Mouse (Mus musculus) forebrain, postnatal 0 days (tissue): ENCODE data around the gene Gnao1. TPM values are rescaled to one million over a fixed set of nuclear protein-coding genes. Genes with fewer than 3 reads are reported as not detected.

Experiments
- ATAC-seq: fragments of 200-750 bp; cut with Nextera tagmentation; 2 replicates; pipeline ENCODE4 v1.8.0; 2017; ENCODE audit warnings: mild to moderate bottlenecking, moderate library complexity
- DNase-seq: peaks from one replicate; pipeline ENCODE4 v3.0.0-alpha.2; 2015
- H3K27ac ChIP-seq: fragments of 300-500 bp; sonication (generic); 2 replicates; pipeline ENCODE4 v1.5.1; 2014; ENCODE audit warnings: low read depth, mild to moderate bottlenecking, antibody characterized with exemption, low read length, moderate library complexity, mixed read lengths
- H3K27me3 ChIP-seq: fragments of 300-500 bp; sonication (generic); 2 replicates; pipeline ENCODE4 v1.6.1; 2014; ENCODE audit warnings: mild to moderate bottlenecking, low read length, mixed read lengths; ENCODE audit not compliant: insufficient read depth
- H3K36me3 ChIP-seq: fragments of 300-500 bp; sonication (generic); 2 replicates; pipeline ENCODE4 v1.6.1; 2014; ENCODE audit warnings: mild to moderate bottlenecking, moderate library complexity; ENCODE audit not compliant: insufficient read depth
- H3K4me1 ChIP-seq: fragments of 300-500 bp; sonication (generic); 2 replicates; pipeline ENCODE4 v1.6.1; 2014; ENCODE audit warnings: antibody characterized with exemption; ENCODE audit not compliant: insufficient read depth
- H3K4me2 ChIP-seq: fragments of 300-500 bp; sonication (generic); 2 replicates; pipeline ENCODE4 v1.6.1; 2014; ENCODE audit warnings: low read depth, mild to moderate bottlenecking, moderate library complexity
- H3K4me3 ChIP-seq: fragments of 300-500 bp; sonication (generic); 2 replicates; pipeline ENCODE4 v1.5.1; 2014; ENCODE audit warnings: low read depth, low read length, mixed read lengths
- H3K9ac ChIP-seq: fragments of 300-500 bp; sonication (generic); 2 replicates; pipeline ENCODE4 v1.6.1; 2014; ENCODE audit warnings: mild to moderate bottlenecking
- H3K9me3 ChIP-seq: fragments of 300-500 bp; sonication (generic); 2 replicates; pipeline ENCODE4 v1.6.1; 2016; ENCODE audit warnings: low read length
- CTCF ChIP-seq: sonication (generic); IDR thresholded peaks from 2 replicates; pipeline ENCODE4 v1.5.1; 2016; ENCODE audit warnings: antibody characterized with exemption, control low read depth, low read depth
- WGBS: fragments of 180-500 bp; shearing (Covaris S2); extraction: QIAGEN DNeasy Blood & Tissue Kit; methylation state at CpG from one replicate; pipeline ENCODE4 v1.1.7; 2014; 5-methylcytosine and 5-hydroxymethylcytosine counted together
- polyA plus RNA-seq: library from polyadenylated mRNA; unstranded; fragments of >200 nt; fragmentation: Nextera tagmentation; extraction: Ambion mirVana; gene quantifications from 2 replicates; pipeline ENCODE4 v1.2.1, GENCODE M21; 2015
- total RNA-seq: library from RNA; depleted of rRNA; stranded (reverse); fragments of >200 nt; gene quantifications from 2 replicates; pipeline ENCODE4 v1.2.3, GENCODE M21; 2014

Gnao1 gene
- total and polyA plus RNA-seq, 2 experiments from 2014 or later: 301 to 314 TPM

- Histone ChIP-seq H3K27ac (no peak overlapping the region), H3K4me3 (no peak overlapping the region), H3K4me2 (no peak overlapping the region), H3K9me3 (no peaks in the 10 kb centered on the region), H3K4me1 (no peaks in the 10 kb centered on the region), H3K36me3 (no peaks in the 10 kb centered on the region), H3K27me3 (no peaks in the 10 kb centered on the region), H3K9ac (no peak overlapping the region)
- no peak for TF ChIP-seq CTCF
- 83% methylated on average over 7 of the region's 7 CpGs for WGBS
- no peak for DNase-seq
- ATAC-seq: no peak
Observed at GRCm38 (mm10) chr8:93879966-93880365, 70.2 kb downstream of the Gnao1 start.

- Histone ChIP-seq H3K9ac (no peak overlapping the region), H3K4me1 (no peaks in the 10 kb centered on the region), H3K36me3 (no peaks in the 10 kb centered on the region), H3K27ac (no peak overlapping the region), H3K4me3 (no peak overlapping the region), H3K27me3 (no peaks in the 10 kb centered on the region), H3K9me3 (no peaks in the 10 kb centered on the region), H3K4me2 (no peak overlapping the region)
- DNase-seq (no peak), ATAC-seq (no peak)
- no peak for TF ChIP-seq CTCF
- 94% methylated on average over 6 of the region's 6 CpGs for WGBS
Observed at GRCm38 (mm10) chr8:93881381-93881780, 71.6 kb downstream of the Gnao1 start.

GRCm38 (mm10) chr8:93883241-93883640 lies 73.5 kb downstream of the Gnao1 start:
- DNase-seq (no peak), ATAC-seq (no peak)
- no peak overlapping the region for H3K4me3 ChIP-seq
- H3K9me3 ChIP-seq: no peaks in the 10 kb centered on the region
- no peaks in the 10 kb centered on the region for H3K27me3 ChIP-seq
- H3K36me3 ChIP-seq: 0 out of 2 replicates have a peak, but pooled peaks cover 3% of the 10 kb centered on the region
- TF ChIP-seq CTCF: no peak
- no peaks in the 10 kb centered on the region for H3K4me1 ChIP-seq
- no peak overlapping the region for H3K4me2 ChIP-seq
- no peak overlapping the region for H3K9ac ChIP-seq
- no peak overlapping the region for H3K27ac ChIP-seq

GRCm38 (mm10) chr8:93883771-93884170 lies 74.0 kb downstream of the Gnao1 start:
- Histone ChIP-seq H3K9me3 (no peaks in the 10 kb centered on the region), H3K9ac (no peak overlapping the region), H3K4me1 (no peaks in the 10 kb centered on the region), H3K4me3 (no peak overlapping the region), H3K27me3 (no peaks in the 10 kb centered on the region), H3K27ac (no peak overlapping the region), H3K4me2 (no peak overlapping the region), H3K36me3 (0 out of 2 replicates have a peak, but pooled peaks cover 3% of the 10 kb centered on the region)
- TF ChIP-seq CTCF: no peak
- ATAC-seq (no peak), DNase-seq (no peak)
- 86% methylated on average over 4 of the region's 4 CpGs for WGBS

- 83% methylated on average over 7 of the region's 7 CpGs for WGBS
- ATAC-seq: no peak
- no peaks in the 10 kb centered on the region for H3K9me3 ChIP-seq
- TF ChIP-seq CTCF: no peak
- DNase-seq: no peak
- H3K4me3 ChIP-seq: no peak overlapping the region
- H3K27me3 ChIP-seq: no peaks in the 10 kb centered on the region
- no peak overlapping the region for H3K4me2 ChIP-seq
- H3K4me1 ChIP-seq: no peaks in the 10 kb centered on the region
- H3K9ac ChIP-seq: no peak overlapping the region
- no peak overlapping the region for H3K27ac ChIP-seq
- H3K36me3 ChIP-seq: 0 out of 2 replicates have a peak, but pooled peaks cover 3% of the 10 kb centered on the region
Observed at GRCm38 (mm10) chr8:93884316-93884715, 74.5 kb downstream of the Gnao1 start.

GRCm38 (mm10) chr8:93886181-93886580 lies 76.4 kb downstream of the Gnao1 start:
- H3K36me3 ChIP-seq: 0 out of 2 replicates have a peak, but pooled peaks cover 3% of the 10 kb centered on the region
- no peaks in the 10 kb centered on the region for H3K4me1 ChIP-seq
- TF ChIP-seq CTCF: no peak
- H3K27ac ChIP-seq: no peak overlapping the region
- WGBS: 94% methylated on average over 5 of the region's 5 CpGs
- no peak overlapping the region for H3K4me2 ChIP-seq
- H3K9me3 ChIP-seq: no peaks in the 10 kb centered on the region
- H3K27me3 ChIP-seq: no peaks in the 10 kb centered on the region
- no peak for DNase-seq
- no peak overlapping the region for H3K4me3 ChIP-seq
- no peak for ATAC-seq
- no peak overlapping the region for H3K9ac ChIP-seq

GRCm38 (mm10) chr8:93888150-93888676 lies 78.4 kb downstream of the Gnao1 start:
- no peaks in the 10 kb centered on the region for H3K27me3 ChIP-seq
- no peak overlapping the region for H3K9ac ChIP-seq
- H3K27ac ChIP-seq: no peak overlapping the region
- no peaks in the 10 kb centered on the region for H3K4me1 ChIP-seq
- no peak overlapping the region for H3K4me2 ChIP-seq
- ATAC-seq (no peak), DNase-seq (no peak)
- TF ChIP-seq CTCF: no peak
- WGBS: 79% methylated on average over 4 of the region's 4 CpGs
- no peak overlapping the region for H3K4me3 ChIP-seq
- 0 out of 2 replicates have a peak, but pooled peaks cover 3% of the 10 kb centered on the region for H3K36me3 ChIP-seq
- H3K9me3 ChIP-seq: no peaks in the 10 kb centered on the region
